Mouse (Mus musculus): ENCODE measurements at regions not wholly inside any gene's neighbourhood (a gene's known extent, or its start where the extent isn't known, plus 50 kb on each side); places are given as distances from the start of the nearest gene placed in this dataset.

DNA sequence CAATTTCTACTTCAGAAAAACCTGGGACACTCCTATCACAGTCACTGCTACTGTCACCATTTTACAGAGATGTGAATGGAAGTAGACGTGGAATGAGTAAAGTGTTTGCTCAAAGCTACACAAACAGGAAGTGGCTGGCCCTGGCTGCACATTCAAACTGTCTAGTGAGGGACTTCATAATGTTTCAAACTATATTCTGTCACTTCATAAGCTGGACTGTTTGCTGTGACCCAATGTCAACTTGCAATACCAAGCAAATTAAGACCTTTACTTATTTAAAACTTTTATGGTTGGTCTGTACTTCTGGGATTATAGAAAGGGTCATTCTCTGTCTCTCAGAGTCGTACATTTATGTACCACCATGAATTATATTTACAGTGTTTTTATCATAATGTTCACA lies 53.9 kb downstream of the Gm11361 start:
- DNase-seq (ENCODE audit: low read depth), result peak; percentile 8

DNA sequence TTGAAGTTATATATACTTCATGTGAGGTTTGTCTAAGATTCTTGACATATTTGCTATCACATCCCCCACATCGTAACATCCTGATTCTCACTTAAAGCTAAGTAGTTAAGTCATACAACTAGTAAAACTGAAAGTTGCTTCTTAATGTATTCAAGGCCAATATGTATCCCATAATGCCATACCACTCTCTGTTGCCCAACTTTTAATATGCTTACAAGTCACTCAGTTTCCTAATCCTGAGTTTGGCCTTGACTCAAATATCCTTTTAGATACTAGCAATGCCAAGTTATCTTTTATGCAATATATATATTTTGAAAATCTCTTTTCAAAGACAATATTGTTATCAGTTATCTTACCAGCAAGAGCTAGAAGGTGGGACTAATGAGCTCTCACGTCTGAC lies 54.3 kb downstream of the Gm11361 start:
- no peak for DNase-seq (ENCODE audit: low read depth)

DNA sequence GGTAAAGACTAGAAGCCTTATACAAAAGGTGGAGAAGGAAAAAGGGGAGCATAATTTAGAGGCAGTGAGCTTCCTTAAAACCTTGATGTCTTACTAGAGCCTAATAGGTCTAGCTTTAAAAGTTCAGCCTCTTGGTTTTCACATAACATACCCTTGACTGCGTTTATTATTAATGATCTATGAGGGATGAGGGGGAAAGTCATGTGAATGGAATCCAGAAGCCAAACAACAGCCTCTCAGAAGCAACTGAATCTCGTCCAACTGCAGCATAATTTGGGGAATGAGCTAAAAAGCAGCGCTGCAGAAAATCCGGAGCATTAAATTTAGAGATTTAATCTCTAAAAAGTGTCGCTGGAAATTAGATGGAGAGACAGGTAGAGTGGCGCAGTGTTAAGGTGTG lies 54.8 kb downstream of the Gm11361 start:
- no peak for DNase-seq (ENCODE audit: low read depth)

DNA sequence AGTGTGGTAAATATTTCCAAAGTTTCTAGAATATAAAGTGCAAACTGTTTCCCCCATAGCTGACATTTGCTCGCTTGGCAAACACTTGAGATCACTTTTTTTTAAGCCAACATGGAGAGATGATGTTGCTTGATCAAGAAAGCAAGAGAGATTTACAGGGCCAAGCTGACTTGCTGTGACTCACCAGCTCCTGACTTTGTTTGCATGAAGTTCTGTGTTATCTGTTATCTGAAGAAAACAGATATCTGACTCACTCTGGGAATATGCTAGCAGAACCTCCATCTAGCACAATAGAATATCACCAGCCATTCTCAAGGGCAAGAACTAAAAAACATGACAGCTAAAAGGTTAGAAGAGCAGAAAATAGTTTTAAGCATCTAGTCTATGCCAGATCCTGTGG lies 56.1 kb downstream of the Gm11361 start:
- peak; percentile 43 for DNase-seq (ENCODE audit: low read depth)

- no peak for DNase-seq (ENCODE audit: low read depth)
Observed at GRCm38 (mm10) chr13:28314997-28315396, 57.7 kb downstream of the Gm11361 start.

Measured in 416B (cell line).